Comparison of ENCODE assay signal across 19 mouse cellular contexts in genomic region chr7:19240905-19241463, GRCm38 (mm10). TPM values are rescaled to one million over a fixed set of nuclear protein-coding genes. Genes with fewer than 3 reads are reported as not detected.
A peak's percentile ranks its signal among the peaks of the same experiment; 100 is the strongest.
DNase-seq lines count a peak whose midpoint lies in the region; ATAC-seq and TF ChIP-seq lines count a peak whose summit lies in the region.
"Had no signal": no experiment of that assay in that cellular context is flagged by ENCODE, and none has a peak within 500 bp of the region (broad histone marks: within the 10 kb centered on the region; RNA-seq: fewer than 3 reads in every experiment).

No protein-coding gene starts in this region.

- H3K4me2 ChIP-seq in heart, embryonic 11.5 days, result no peak overlapping the region
- H3K4me2 ChIP-seq in liver, embryonic 13.5 days, result peak overlapping the region; percentile 59
- H3K4me2 ChIP-seq in stomach, postnatal 0 days (replicated peaks; ENCODE audit: low read depth), result no peak overlapping the region
- H3K4me2 ChIP-seq: heart, embryonic 15.5 days; hindbrain, embryonic 12.5 days; lung, embryonic 14.5 days; midbrain, embryonic 15.5 days had no signal

- H3K9me3 ChIP-seq in heart, embryonic 11.5 days (replicated peaks; ENCODE audit: control insufficient read depth, low read length), result no peaks in the 10 kb centered on the region
- H3K9me3 ChIP-seq in liver, embryonic 13.5 days (replicated peaks), result no peaks in the 10 kb centered on the region
- H3K9me3 ChIP-seq in stomach, postnatal 0 days (ENCODE audit: control insufficient read depth, low read length), result no peaks in the 10 kb centered on the region
- H3K9me3 ChIP-seq: heart, embryonic 15.5 days; hindbrain, embryonic 12.5 days; limb, embryonic 10.5 days; midbrain, embryonic 15.5 days had no signal

- 0 out of 2 replicates have a peak overlapping the region, but pooled peaks have one; percentile 8 for H3K4me3 ChIP-seq in heart, embryonic 11.5 days (ENCODE audit: low read depth, low read length)
- no peak overlapping the region for H3K4me3 ChIP-seq in liver, embryonic 13.5 days (replicated peaks)
- no peak overlapping the region for H3K4me3 ChIP-seq in stomach, postnatal 0 days (ENCODE audit: low read depth, low read length)
- H3K4me3 ChIP-seq: heart, embryonic 15.5 days; hindbrain, embryonic 12.5 days; limb, embryonic 10.5 days; midbrain, embryonic 15.5 days had no signal

- no peaks in the 10 kb centered on the region for H3K27me3 ChIP-seq in heart, embryonic 11.5 days (ENCODE audit: control insufficient read depth, insufficient read depth, low read length)
- H3K27me3 ChIP-seq in liver, embryonic 13.5 days, result no peaks in the 10 kb centered on the region
- H3K27me3 ChIP-seq in stomach, postnatal 0 days (ENCODE audit: control insufficient read depth, insufficient read depth, low read length), result no peaks in the 10 kb centered on the region
- H3K27me3 ChIP-seq: heart, embryonic 15.5 days; hindbrain, embryonic 12.5 days; midbrain, embryonic 15.5 days had no signal

- H3K4me1 ChIP-seq in heart, embryonic 11.5 days (ENCODE audit: control insufficient read depth, insufficient read depth, low read length), result peaks cover 30% of the 10 kb centered on the region
- H3K4me1 ChIP-seq in liver, embryonic 13.5 days (replicated peaks), result peaks cover 95% of the 10 kb centered on the region
- H3K4me1 ChIP-seq in stomach, postnatal 0 days (replicated peaks; ENCODE audit: control insufficient read depth, insufficient read depth), result 0 out of 2 replicates have a peak, but pooled peaks cover 2% of the 10 kb centered on the region
- H3K4me1 ChIP-seq: midbrain, embryonic 15.5 days had no signal

- H3K9ac ChIP-seq in heart, embryonic 11.5 days (ENCODE audit: low read depth, low read length), result no peak overlapping the region
- H3K9ac ChIP-seq in liver, embryonic 13.5 days, result peak overlapping the region; percentile 56
- H3K9ac ChIP-seq in stomach, postnatal 0 days (ENCODE audit: low read length), result no peak overlapping the region
- H3K9ac ChIP-seq: heart, embryonic 15.5 days; hindbrain, embryonic 12.5 days; lung, embryonic 14.5 days; midbrain, embryonic 15.5 days had no signal

- TF ChIP-seq CTCF in stomach, postnatal 0 days (IDR thresholded peaks at IDR 0.05; ENCODE audit: low read depth), result no peak

- WGBS in heart, embryonic 11.5 days (ENCODE audit: insufficient replicate concordance), result 89% methylated on average over 8 of the region's 8 CpGs
- 84% methylated on average over 8 of the region's 8 CpGs for WGBS in liver, embryonic 13.5 days (ENCODE audit: insufficient replicate concordance)
- WGBS in stomach, postnatal 0 days, result 63% methylated on average over 8 of the region's 8 CpGs

- ATAC-seq in heart, embryonic 11.5 days (replicated peaks; ENCODE audit: insufficient number of reproducible peaks, low FRiP score, low TSS enrichment), result no peak
- no peak for ATAC-seq in liver, embryonic 13.5 days (ENCODE audit: low read depth)
- peak; percentile 74 for ATAC-seq in stomach, postnatal 0 days (ENCODE audit: low FRiP score, low TSS enrichment)
- ATAC-seq: CD4-positive, CD25-positive, alpha-beta regulatory T cell, adult 4 months; midbrain, embryonic 15.5 days had no signal

- H3K27ac ChIP-seq in heart, embryonic 11.5 days (ENCODE audit: low read depth, low read length), result no peak overlapping the region; the same call in 1 of the 2 replicates
- H3K27ac ChIP-seq in liver, embryonic 13.5 days, result peak overlapping the region; percentile 91
- H3K27ac ChIP-seq in stomach, postnatal 0 days (replicated peaks), result peak overlapping the region; percentile 49
- H3K27ac ChIP-seq: heart, embryonic 15.5 days; hindbrain, embryonic 12.5 days; limb, embryonic 10.5 days; macrophage; midbrain, embryonic 15.5 days had no signal

- H3K36me3 ChIP-seq in heart, embryonic 11.5 days (ENCODE audit: control insufficient read depth, insufficient read depth, low read length), result 0 out of 2 replicates have a peak, but pooled peaks cover 2% of the 10 kb centered on the region
- H3K36me3 ChIP-seq in liver, embryonic 13.5 days, result peaks cover 21% of the 10 kb centered on the region
- H3K36me3 ChIP-seq in stomach, postnatal 0 days (ENCODE audit: control insufficient read depth, insufficient read depth, low read length), result no peaks in the 10 kb centered on the region
- H3K36me3 ChIP-seq: midbrain, embryonic 15.5 days had no signal

- intact Hi-C loops in heart, postnatal 10 days (cut with DNase I), result no loop called here

- DNase-seq in heart, postnatal 10 days, result no peak
- DNase-seq in right cerebral cortex, adult 18-20 months, result peak; percentile 51
- DNase-seq in right cerebral cortex, postnatal 14 days, result no peak
- DNase-seq in liver, embryonic 13.5 days, result no peak
- DNase-seq in stomach, postnatal 0 days (ENCODE audit: low spot score), result peak; percentile 54
- DNase-seq in adrenal gland, postnatal 4 days (ENCODE audit: low spot score in 2 of 2), result no peak
- DNase-seq: adrenal gland, postnatal 10 days; kidney, adult 18-20 months; kidney, postnatal 25 days; lung, embryonic 14.5 days; thymus, adult 2 months had no signal

- TF ChIP-seq EP300 in stomach, postnatal 0 days (optimal IDR thresholded peaks at IDR 0.05), result no peak

RNA-seq across cellular contexts. Expression of gene Opa3, which starts 12.8 kb away (rescaled TPM):
- polyA plus RNA-seq in heart, embryonic 11.5 days (2014; fragmentation: Nextera tagmentation; extraction: Ambion mirVana), result 41.2 and 41.6 TPM in 2 replicates
- total RNA-seq in heart, postnatal 10 days (2021), result 10 to 100 TPM; 53.4 to 57.7 TPM
- polyA plus RNA-seq in liver, embryonic 13.5 days (2015; fragmentation: Nextera tagmentation; extraction: Ambion mirVana), result 17.3 and 18.8 TPM in 2 replicates
- polyA plus RNA-seq in stomach, postnatal 0 days (2015; fragmentation: Nextera tagmentation; extraction: Ambion mirVana), result 20.3 and 20.7 TPM in 2 replicates
- 10 to 100 TPM; 23.6 to 24.1 TPM for total RNA-seq in adrenal gland, postnatal 4 days (2021)

RNA-seq across cellular contexts. Expression of gene Gpr4, which starts 28.6 kb away (rescaled TPM):
- polyA plus RNA-seq in heart, embryonic 11.5 days (2014; fragmentation: Nextera tagmentation; extraction: Ambion mirVana), result 1.3 and 1.4 TPM in 2 replicates
- 10 to 100 TPM; 11.4 to 11.8 TPM for total RNA-seq in heart, postnatal 10 days (2021)
- polyA plus RNA-seq in liver, embryonic 13.5 days (2015; fragmentation: Nextera tagmentation; extraction: Ambion mirVana), result 0.31 and 0.48 TPM in 2 replicates
- 0.85 and 1.3 TPM in 2 replicates for polyA plus RNA-seq in stomach, postnatal 0 days (2015; fragmentation: Nextera tagmentation; extraction: Ambion mirVana)
- total RNA-seq in adrenal gland, postnatal 4 days (2021), result 1 to 10 TPM; 4.5 to 4.8 TPM
- total RNA-seq: granulocyte monocyte progenitor cell, adult 5-6 weeks had no signal

RNA-seq across cellular contexts. Expression of gene Vasp, which starts 30.6 kb away (rescaled TPM):
- 61.9 and 102 TPM in 2 replicates for polyA plus RNA-seq in heart, embryonic 11.5 days (2014; fragmentation: Nextera tagmentation; extraction: Ambion mirVana)
- total RNA-seq in heart, postnatal 10 days (2021), result 10 to 100 TPM; 84.0 to 98.6 TPM
- 45.6 and 46.7 TPM in 2 replicates for polyA plus RNA-seq in liver, embryonic 13.5 days (2015; fragmentation: Nextera tagmentation; extraction: Ambion mirVana)
- polyA plus RNA-seq in stomach, postnatal 0 days (2015; fragmentation: Nextera tagmentation; extraction: Ambion mirVana), result 108 and 120 TPM in 2 replicates
- 10 to 100 TPM; 83.7 to 89.3 TPM for total RNA-seq in adrenal gland, postnatal 4 days (2021)

RNA-seq across cellular contexts. Expression of gene Ppm1n, which starts 38.9 kb away (rescaled TPM):
- 0.34 TPM in 1 of 2 replicates, not detected in the other for polyA plus RNA-seq in heart, embryonic 11.5 days (2014; fragmentation: Nextera tagmentation; extraction: Ambion mirVana)
- total RNA-seq in heart, postnatal 10 days (2021), result under 1 TPM in 1 of 2 experiments, not detected in 1; 0.67 TPM
- polyA plus RNA-seq in liver, embryonic 13.5 days (2015; fragmentation: Nextera tagmentation; extraction: Ambion mirVana), result not detected in 2 replicates
- polyA plus RNA-seq in stomach, postnatal 0 days (2015; fragmentation: Nextera tagmentation; extraction: Ambion mirVana), result 0.17 and 0.21 TPM in 2 replicates
- total RNA-seq in adrenal gland, postnatal 4 days (2021), result under 1 TPM in 1 of 2 experiments, not detected in 1; 0.39 TPM
- total RNA-seq: granulocyte monocyte progenitor cell, adult 5-6 weeks had no signal
- polyA plus RNA-seq: lung, embryonic 14.5 days; macrophage had no signal

RNA-seq across cellular contexts. Expression of gene Rtn2, which starts 41.4 kb away (rescaled TPM):
- polyA plus RNA-seq in heart, embryonic 11.5 days (2014; fragmentation: Nextera tagmentation; extraction: Ambion mirVana), result 25.3 and 31.2 TPM in 2 replicates
- 10 to 100 TPM; 67.9 to 82.8 TPM for total RNA-seq in heart, postnatal 10 days (2021)
- polyA plus RNA-seq in liver, embryonic 13.5 days (2015; fragmentation: Nextera tagmentation; extraction: Ambion mirVana), result 4.0 and 4.1 TPM in 2 replicates
- 10.1 and 12.1 TPM in 2 replicates for polyA plus RNA-seq in stomach, postnatal 0 days (2015; fragmentation: Nextera tagmentation; extraction: Ambion mirVana)
- 10 to 100 TPM; 19.3 to 28.8 TPM for total RNA-seq in adrenal gland, postnatal 4 days (2021)
- total RNA-seq: granulocyte monocyte progenitor cell, adult 5-6 weeks had no signal
- polyA plus RNA-seq: CD4-positive, CD25-positive, alpha-beta regulatory T cell, adult 4 months had no signal

Comparison
In these comparisons a context has a peak if more than half of its experiments do, and no peak if none do; other contexts are left out.
1. DNase-seq: peak in right cerebral cortex, adult 18-20 months (single experiment) and stomach, postnatal 0 days (single experiment); none in heart, postnatal 10 days (0 of 2), right cerebral cortex, postnatal 14 days (single experiment), liver, embryonic 13.5 days (single experiment) and adrenal gland, postnatal 4 days (0 of 2).